Mouse (Mus musculus): ENCODE measurements at regions not wholly inside any gene's neighbourhood (a gene's known extent, or its start where the extent isn't known, plus 50 kb on each side); places are given as distances from the start of the nearest gene placed in this dataset.
A peak's percentile ranks its signal among the peaks of the same experiment; 100 is the strongest.
"Not testable (repeated sequence)": the region's sequence is repeated elsewhere in the genome, so short reads cannot be mapped to it uniquely, and the experiment has no call there.

- TF ChIP-seq POLR2A (IDR thresholded peaks at IDR 0.05; ENCODE audit: low read depth, low read length) (no peak), CTCF (conservative IDR thresholded peaks at IDR 0.05; ENCODE audit: insufficient read depth, insufficient read length, low read depth, low read length) (no peak)
- Histone ChIP-seq H3K4me1 (ENCODE audit: control insufficient read depth, insufficient read depth, low read length) (no peaks in the 10 kb centered on the region), H3K36me3 (ENCODE audit: control insufficient read depth, insufficient read depth, low read length) (no peaks in the 10 kb centered on the region), H3K27me3 (replicated peaks; ENCODE audit: control insufficient read depth, insufficient read depth, low read length) (no peaks in the 10 kb centered on the region; the same call in 1 of the 2 replicates), H3K4me3 (ENCODE audit: insufficient read depth, low read depth, low read length) (no peak overlapping the region), H3K27ac (ENCODE audit: insufficient read depth, low read depth, low read length) (no peak overlapping the region)
- DNase-seq, result no peak
- WGBS, result 88% methylated on average over 10 of the region's 10 CpGs
Measured at GRCm38 (mm10) chr10:120682021-120682420, 205.8 kb upstream of the Hmga2 start.

- no peak overlapping the region for H3K4me3 ChIP-seq (ENCODE audit: insufficient read depth, low read depth, low read length)
- no peaks in the 10 kb centered on the region for H3K36me3 ChIP-seq (ENCODE audit: control insufficient read depth, insufficient read depth, low read length)
- H3K27me3 ChIP-seq (replicated peaks; ENCODE audit: control insufficient read depth, insufficient read depth, low read length), result no peaks in the 10 kb centered on the region; the same call in 1 of the 2 replicates
- WGBS, result 81% methylated on average over 6 of the region's 6 CpGs
- no peak overlapping the region for H3K27ac ChIP-seq (ENCODE audit: insufficient read depth, low read depth, low read length)
- no peak for DNase-seq
- H3K4me1 ChIP-seq (ENCODE audit: control insufficient read depth, insufficient read depth, low read length), result no peaks in the 10 kb centered on the region
- TF ChIP-seq CTCF (conservative IDR thresholded peaks at IDR 0.05; ENCODE audit: insufficient read depth, insufficient read length, low read depth, low read length) (no peak), POLR2A (IDR thresholded peaks at IDR 0.05; ENCODE audit: low read depth, low read length) (no peak)
Measured at GRCm38 (mm10) chr10:120679982-120680381, 203.7 kb upstream of the Hmga2 start.

GRCm38 (mm10) chr10:120678277-120678676 is 202.0 kb upstream of the Hmga2 start:
- Histone ChIP-seq H3K27ac (ENCODE audit: insufficient read depth, low read depth, low read length) (no peak overlapping the region), H3K4me1 (ENCODE audit: control insufficient read depth, insufficient read depth, low read length) (no peaks in the 10 kb centered on the region), H3K27me3 (replicated peaks; ENCODE audit: control insufficient read depth, insufficient read depth, low read length) (no peaks in the 10 kb centered on the region; the same call in 1 of the 2 replicates), H3K36me3 (ENCODE audit: control insufficient read depth, insufficient read depth, low read length) (no peaks in the 10 kb centered on the region), H3K4me3 (ENCODE audit: insufficient read depth, low read depth, low read length) (no peak overlapping the region)
- DNase-seq, result no peak
- TF ChIP-seq POLR2A (IDR thresholded peaks at IDR 0.05; ENCODE audit: low read depth, low read length), result no peak
- no peak for TF ChIP-seq CTCF (conservative IDR thresholded peaks at IDR 0.05; ENCODE audit: insufficient read depth, insufficient read length, low read depth, low read length)
- WGBS, result 70% methylated on average over 8 of the region's 8 CpGs

- no peaks in the 10 kb centered on the region; the same call in 1 of the 2 replicates for H3K27me3 ChIP-seq (replicated peaks; ENCODE audit: control insufficient read depth, insufficient read depth, low read length)
- 77% methylated on average over 4 of the region's 4 CpGs for WGBS
- DNase-seq, result no peak
- H3K4me3 ChIP-seq (ENCODE audit: insufficient read depth, low read depth, low read length), result no peak overlapping the region
- H3K27ac ChIP-seq (ENCODE audit: insufficient read depth, low read depth, low read length), result no peak overlapping the region
- H3K36me3 ChIP-seq (ENCODE audit: control insufficient read depth, insufficient read depth, low read length), result no peaks in the 10 kb centered on the region
- H3K4me1 ChIP-seq (ENCODE audit: control insufficient read depth, insufficient read depth, low read length), result no peaks in the 10 kb centered on the region
- TF ChIP-seq POLR2A (IDR thresholded peaks at IDR 0.05; ENCODE audit: low read depth, low read length) (no peak), CTCF (conservative IDR thresholded peaks at IDR 0.05; ENCODE audit: insufficient read depth, insufficient read length, low read depth, low read length) (no peak)
Measured at GRCm38 (mm10) chr10:120675369-120675768, 199.1 kb upstream of the Hmga2 start.

- Histone ChIP-seq H3K4me1 (ENCODE audit: control insufficient read depth, insufficient read depth, low read length) (no peaks in the 10 kb centered on the region), H3K27me3 (replicated peaks; ENCODE audit: control insufficient read depth, insufficient read depth, low read length) (no peaks in the 10 kb centered on the region; the same call in 1 of the 2 replicates), H3K4me3 (ENCODE audit: insufficient read depth, low read depth, low read length) (no peak overlapping the region), H3K36me3 (ENCODE audit: control insufficient read depth, insufficient read depth, low read length) (no peaks in the 10 kb centered on the region), H3K27ac (ENCODE audit: insufficient read depth, low read depth, low read length) (no peak overlapping the region)
- DNase-seq, result no peak
- 63% methylated on average over 10 of the region's 10 CpGs for WGBS
- TF ChIP-seq CTCF (conservative IDR thresholded peaks at IDR 0.05; ENCODE audit: insufficient read depth, insufficient read length, low read depth, low read length) (no peak), POLR2A (IDR thresholded peaks at IDR 0.05; ENCODE audit: low read depth, low read length) (no peak)
Measured at GRCm38 (mm10) chr10:120674321-120675045, 198.2 kb upstream of the Hmga2 start.

DNA sequence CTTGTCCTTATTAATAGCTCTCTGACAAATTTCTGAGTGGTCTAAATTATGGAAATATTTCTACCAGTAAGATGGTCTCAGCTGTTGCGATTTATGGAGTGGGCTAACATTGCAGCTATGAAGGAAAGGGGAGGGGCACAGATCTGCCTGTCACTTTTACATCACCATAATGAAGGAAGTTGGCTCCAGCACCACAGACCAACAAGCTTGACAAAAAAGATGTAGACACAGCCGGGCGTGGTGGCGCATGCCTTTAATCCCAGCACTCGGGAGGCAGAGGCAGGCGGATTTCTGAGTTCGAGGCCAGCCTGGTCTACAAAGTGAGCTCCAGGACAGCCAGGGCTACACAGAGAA is 191.4 kb upstream of the Hmga2 start:
- H3K36me3 ChIP-seq (ENCODE audit: control insufficient read depth, insufficient read depth, low read length); H3K27me3 ChIP-seq (replicated peaks; ENCODE audit: control insufficient read depth, insufficient read depth, low read length); H3K4me1 ChIP-seq (ENCODE audit: control insufficient read depth, insufficient read depth, low read length); H3K4me3 ChIP-seq (ENCODE audit: insufficient read depth, low read depth, low read length); DNase-seq; H3K27ac ChIP-seq (ENCODE audit: insufficient read depth, low read depth, low read length): not testable (repeated sequence)
- 95% methylated on average over 7 of the region's 7 CpGs for WGBS

DNA sequence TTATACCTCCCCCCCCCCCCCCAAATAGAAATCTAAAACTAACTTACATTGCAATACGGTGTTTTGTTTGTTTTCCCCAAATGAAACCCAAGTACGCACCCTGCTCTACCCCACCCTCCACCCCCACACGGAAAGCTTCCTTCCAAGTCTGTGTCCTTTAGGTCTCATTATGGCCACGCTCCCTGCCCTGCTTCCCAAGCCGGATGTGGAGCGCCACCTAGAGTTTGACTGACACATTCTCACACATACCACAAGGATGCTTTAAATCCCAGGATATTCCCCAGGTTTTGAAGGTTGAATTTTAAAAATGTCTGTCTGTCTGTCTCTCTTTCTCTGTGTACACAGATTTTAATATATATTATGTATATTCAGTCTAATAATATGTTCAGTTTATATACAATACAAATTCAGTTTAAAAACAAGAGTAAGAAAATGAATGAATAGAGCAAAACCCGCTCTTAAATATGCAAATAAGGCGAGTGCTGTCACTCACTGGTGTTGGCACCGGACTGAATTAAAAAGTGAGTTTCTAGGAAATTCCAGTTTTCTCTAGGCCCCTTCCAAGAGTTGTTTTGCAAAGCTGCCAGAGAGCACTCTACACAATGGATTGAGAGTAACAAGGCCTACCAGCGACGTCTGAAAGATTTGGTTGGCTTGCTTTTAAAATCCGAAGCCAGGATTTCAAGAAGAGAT is 190.9 kb upstream of the Hmga2 start:
- Histone ChIP-seq H3K27me3 (replicated peaks; ENCODE audit: control insufficient read depth, insufficient read depth, low read length) (no peaks in the 10 kb centered on the region), H3K4me3 (ENCODE audit: insufficient read depth, low read depth, low read length) (no peak overlapping the region), H3K4me1 (ENCODE audit: control insufficient read depth, insufficient read depth, low read length) (no peaks in the 10 kb centered on the region), H3K36me3 (ENCODE audit: control insufficient read depth, insufficient read depth, low read length) (no peaks in the 10 kb centered on the region), H3K27ac (ENCODE audit: insufficient read depth, low read depth, low read length) (no peak overlapping the region)
- TF ChIP-seq POLR2A (IDR thresholded peaks at IDR 0.05; ENCODE audit: low read depth, low read length) (no peak), CTCF (conservative IDR thresholded peaks at IDR 0.05; ENCODE audit: insufficient read depth, insufficient read length, low read depth, low read length) (peak; percentile 81)
- peak; percentile 55 for DNase-seq
- 58% methylated on average over 12 of the region's 12 CpGs for WGBS

All from kidney, adult 2 months (tissue).